Comparison of ENCODE assay signal across 8 mouse cellular contexts in the genomic region with DNA sequence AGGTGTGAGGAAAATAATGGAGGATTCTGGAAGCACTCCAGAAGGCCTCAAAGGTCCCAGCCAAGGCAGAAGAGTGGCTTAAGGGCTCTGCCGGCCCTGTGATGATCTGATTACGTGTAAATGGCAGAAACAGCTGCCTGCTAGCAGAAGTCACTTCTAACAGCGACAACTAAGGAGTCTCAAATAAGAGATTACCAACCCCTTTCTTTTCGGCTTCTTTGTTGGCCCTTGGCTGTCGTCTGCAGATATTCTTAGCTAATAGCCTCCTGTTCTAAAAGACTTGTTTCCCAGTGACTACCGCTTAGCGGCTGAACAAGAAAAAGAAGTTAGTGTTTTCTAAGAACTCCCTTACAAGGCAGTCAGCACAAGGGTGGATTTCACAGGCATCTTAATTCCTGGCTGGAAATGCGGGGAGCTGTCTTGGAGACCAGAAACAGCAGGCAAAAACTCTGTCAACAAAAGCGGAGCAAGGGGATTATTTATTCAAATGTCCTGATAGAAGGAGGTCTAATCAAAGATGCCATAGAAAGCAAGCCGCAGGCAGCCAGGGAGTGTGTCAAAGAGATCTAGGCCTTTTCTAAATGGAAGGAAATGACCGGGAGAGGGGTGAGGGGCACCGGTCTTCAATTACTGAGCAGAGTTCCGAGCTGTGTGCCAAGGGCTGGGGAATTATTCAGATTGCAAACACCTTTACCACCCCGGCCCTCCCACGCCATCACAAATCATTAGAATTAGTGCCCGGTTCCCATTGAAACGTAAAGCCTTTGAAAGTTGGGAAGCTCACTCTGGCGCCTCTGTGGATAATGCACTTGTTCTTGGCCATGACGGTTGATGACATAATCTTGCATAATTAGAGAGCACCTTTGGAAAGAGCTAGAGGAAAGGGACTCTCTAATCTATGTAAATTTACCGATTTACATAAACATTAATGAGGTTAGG. TPM values are rescaled to one million over a fixed set of nuclear protein-coding genes. Genes with fewer than 3 reads are reported as not detected.
DNase-seq lines count a peak whose midpoint lies in the region; ATAC-seq lines count a peak whose summit lies in the region.

No protein-coding gene starts in this region.

- peak; percentile 61 for DNase-seq in intestine, embryonic 14.5 days (ENCODE audit: low spot score)
- DNase-seq in mesoderm, embryonic 11.5 days (ENCODE audit: low read depth, low spot score): peak; percentile 36
- no peak for DNase-seq in cerebellum, postnatal 25 days

- H3K9me3 ChIP-seq in intestine, embryonic 14.5 days (ENCODE audit: control insufficient read depth, low read length): no peaks in the 10 kb centered on the region
- no peaks in the 10 kb centered on the region for H3K9me3 ChIP-seq in intestine, embryonic 16.5 days (ENCODE audit: control insufficient read depth, low read length)
- no peaks in the 10 kb centered on the region for H3K9me3 ChIP-seq in embryonic facial prominence, embryonic 13.5 days
- H3K9me3 ChIP-seq in hindbrain, embryonic 16.5 days (ENCODE audit: control insufficient read depth, low read length): no peaks in the 10 kb centered on the region

- no peak overlapping the region for H3K27ac ChIP-seq in intestine, embryonic 14.5 days (ENCODE audit: low read depth)
- no peak overlapping the region for H3K27ac ChIP-seq in intestine, embryonic 16.5 days (ENCODE audit: low read length)
- 0 out of 2 replicates have a peak overlapping the region, but pooled peaks have one; percentile 22 for H3K27ac ChIP-seq in embryonic facial prominence, embryonic 13.5 days
- peak overlapping the region; percentile 71 for H3K27ac ChIP-seq in hindbrain, embryonic 16.5 days (ENCODE audit: low read depth, low read length)

- H3K4me3 ChIP-seq in intestine, embryonic 14.5 days (ENCODE audit: low read depth, low read length): no peak overlapping the region
- H3K4me3 ChIP-seq in intestine, embryonic 16.5 days (ENCODE audit: low read length): no peak overlapping the region
- H3K4me3 ChIP-seq in embryonic facial prominence, embryonic 13.5 days: no peak overlapping the region
- H3K4me3 ChIP-seq in hindbrain, embryonic 16.5 days (ENCODE audit: low read length): no peak overlapping the region

- 27% methylated on average over 20 of the region's 20 CpGs for WGBS in intestine, embryonic 14.5 days
- 37% methylated on average over 20 of the region's 20 CpGs for WGBS in intestine, embryonic 16.5 days
- 11% methylated on average over 20 of the region's 20 CpGs for WGBS in embryonic facial prominence, embryonic 13.5 days
- whole genome bisulfite sequencing in hindbrain, embryonic 16.5 days: 7% methylated on average over 20 of the region's 20 CpGs

- peaks cover 26% of the 10 kb centered on the region for H3K4me1 ChIP-seq in intestine, embryonic 14.5 days (replicated peaks; ENCODE audit: control insufficient read depth, insufficient read depth, low read length)
- peaks cover 10% of the 10 kb centered on the region for H3K4me1 ChIP-seq in intestine, embryonic 16.5 days (ENCODE audit: control insufficient read depth, insufficient read depth, low read length)
- H3K4me1 ChIP-seq in embryonic facial prominence, embryonic 13.5 days: peaks cover 22% of the 10 kb centered on the region
- peaks cover 14% of the 10 kb centered on the region for H3K4me1 ChIP-seq in hindbrain, embryonic 16.5 days (ENCODE audit: control insufficient read depth, insufficient read depth, low read depth, low read length)

- H3K36me3 ChIP-seq in intestine, embryonic 14.5 days (ENCODE audit: control insufficient read depth, insufficient read depth, low read length): no peaks in the 10 kb centered on the region
- H3K36me3 ChIP-seq in intestine, embryonic 16.5 days (ENCODE audit: control insufficient read depth, insufficient read depth, low read length): no peaks in the 10 kb centered on the region
- H3K36me3 ChIP-seq in embryonic facial prominence, embryonic 13.5 days: no peaks in the 10 kb centered on the region
- no peaks in the 10 kb centered on the region for H3K36me3 ChIP-seq in hindbrain, embryonic 16.5 days (ENCODE audit: control insufficient read depth, insufficient read depth, low read length)

- H3K4me2 ChIP-seq in intestine, embryonic 14.5 days (ENCODE audit: low read length): no peak overlapping the region
- H3K4me2 ChIP-seq in intestine, embryonic 16.5 days (ENCODE audit: low read depth, low read length): no peak overlapping the region
- H3K4me2 ChIP-seq in embryonic facial prominence, embryonic 13.5 days: peak overlapping the region; percentile 32
- 0 out of 2 replicates have a peak overlapping the region, but pooled peaks have one; percentile 17 for H3K4me2 ChIP-seq in hindbrain, embryonic 16.5 days (ENCODE audit: low read length)

- ATAC-seq in intestine, embryonic 14.5 days (replicated peaks; ENCODE audit: low FRiP score, low TSS enrichment, low read depth): no peak
- ATAC-seq in intestine, embryonic 16.5 days: no peak
- ATAC-seq in embryonic facial prominence, embryonic 13.5 days (ENCODE audit: insufficient number of reproducible peaks, insufficient read depth, low FRiP score, low TSS enrichment, low read depth): no peak
- ATAC-seq in hindbrain, embryonic 16.5 days: peak; percentile 91
- no peak for ATAC-seq in inflammation-experienced regulatory T-cells, adult 6 months
- no peak for ATAC-seq in megakaryocyte progenitor cell, adult 5-6 weeks (replicated peaks; ENCODE audit: poor library complexity)

- no peak overlapping the region for H3K9ac ChIP-seq in intestine, embryonic 14.5 days (ENCODE audit: low read length)
- H3K9ac ChIP-seq in intestine, embryonic 16.5 days (ENCODE audit: low read depth, low read length): no peak overlapping the region
- peak overlapping the region; percentile 46; the same call in 1 of the 2 replicates for H3K9ac ChIP-seq in embryonic facial prominence, embryonic 13.5 days
- H3K9ac ChIP-seq in hindbrain, embryonic 16.5 days (ENCODE audit: low read depth, low read length): no peak overlapping the region

- H3K27me3 ChIP-seq in intestine, embryonic 14.5 days (replicated peaks; ENCODE audit: control insufficient read depth, insufficient read depth, low read length): no peaks in the 10 kb centered on the region
- H3K27me3 ChIP-seq in intestine, embryonic 16.5 days (replicated peaks; ENCODE audit: control insufficient read depth, insufficient read depth, low read length): no peaks in the 10 kb centered on the region
- H3K27me3 ChIP-seq in embryonic facial prominence, embryonic 13.5 days: no peaks in the 10 kb centered on the region
- H3K27me3 ChIP-seq in hindbrain, embryonic 16.5 days (replicated peaks; ENCODE audit: control insufficient read depth, insufficient read depth, low read length): no peaks in the 10 kb centered on the region

RNA-seq across cellular contexts. Expression of gene Hopx, which starts 7.6 kb away (rescaled TPM):
- 6.7 and 8.5 TPM in 2 replicates for polyA plus RNA-seq in intestine, embryonic 14.5 days (2014; fragmentation: Nextera tagmentation; extraction: Ambion mirVana)
- 2.8 and 4.4 TPM in 2 replicates for polyA plus RNA-seq in intestine, embryonic 16.5 days (2015; fragmentation: Nextera tagmentation; extraction: Ambion mirVana)
- polyA plus RNA-seq in embryonic facial prominence, embryonic 13.5 days (2015; fragmentation: Nextera tagmentation; extraction: Ambion mirVana): 0.29 and 0.30 TPM in 2 replicates
- polyA plus RNA-seq in hindbrain, embryonic 16.5 days (2015; fragmentation: Nextera tagmentation; extraction: Ambion mirVana): 4.9 and 6.7 TPM in 2 replicates
- polyA plus RNA-seq in inflammation-experienced regulatory T-cells, adult 6 months (2017; shearing (Covaris generic)): 10 to 100 TPM; 13.8 to 24.5 (median 15.9) TPM
- 5.5 TPM in 2 replicates for total RNA-seq in megakaryocyte progenitor cell, adult 5-6 weeks (2015)
- total RNA-seq in megakaryocyte progenitor cell, adult 5-6 weeks (2017): 1.5 and 3.2 TPM in 2 replicates

Comparison
In these comparisons a context has a peak if more than half of its experiments do, and no peak if none do; other contexts are left out.
1. DNase-seq: peak in intestine, embryonic 14.5 days (single experiment) and mesoderm, embryonic 11.5 days (single experiment); none in cerebellum, postnatal 25 days (0 of 2).
2. H3K27ac ChIP-seq: peak in embryonic facial prominence, embryonic 13.5 days (single experiment) and hindbrain, embryonic 16.5 days (single experiment); none in intestine, embryonic 14.5 days (single experiment) and intestine, embryonic 16.5 days (single experiment).
3. H3K4me2 ChIP-seq: peak in embryonic facial prominence, embryonic 13.5 days (single experiment) and hindbrain, embryonic 16.5 days (single experiment); none in intestine, embryonic 14.5 days (single experiment) and intestine, embryonic 16.5 days (single experiment).